Mouse (Mus musculus) liver, embryonic 13.5 days (tissue): ENCODE measurements around the gene Plekhg2. TPM values are rescaled to one million over a fixed set of nuclear protein-coding genes. Genes with fewer than 3 reads are reported as not detected.
A peak's percentile ranks its signal among the peaks of the same experiment; 100 is the strongest.

Source experiments
- ATAC-seq: fragments of 200-750 bp; cut with Nextera tagmentation; 2 replicates; pipeline ENCODE4 v1.8.0; 2017; ENCODE audit warnings: low read depth, mild to moderate bottlenecking, moderate number of reproducible peaks, moderate library complexity
- DNase-seq: peaks from one replicate; pipeline ENCODE4 v3.0.0; 2022
- H3K27ac ChIP-seq: fragments of 300-500 bp; sonication (generic); 2 replicates; pipeline ENCODE4 v1.5.1; 2015; ENCODE audit warnings: moderate library complexity, mild to moderate bottlenecking, inconsistent platforms
- H3K27me3 ChIP-seq: fragments of 300-500 bp; sonication (generic); 2 replicates; pipeline ENCODE4 v1.6.1; 2015; ENCODE audit warnings: mild to moderate bottlenecking, inconsistent platforms
- H3K36me3 ChIP-seq: fragments of 300-500 bp; sonication (generic); 2 replicates; pipeline ENCODE4 v1.6.1; 2015; ENCODE audit warnings: mild to moderate bottlenecking, inconsistent platforms
- H3K4me1 ChIP-seq: fragments of 300-500 bp; sonication (generic); replicated peaks from 2 replicates; pipeline ENCODE4 v1.6.1; 2015; ENCODE audit warnings: inconsistent platforms
- H3K4me2 ChIP-seq: fragments of 300-500 bp; sonication (generic); 2 replicates; pipeline ENCODE4 v1.6.1; 2015; ENCODE audit warnings: inconsistent platforms, mild to moderate bottlenecking, moderate library complexity
- H3K4me3 ChIP-seq: fragments of 300-500 bp; sonication (generic); replicated peaks from 2 replicates; pipeline ENCODE4 v1.5.1; 2015; ENCODE audit warnings: mild to moderate bottlenecking, inconsistent platforms
- H3K9ac ChIP-seq: fragments of 300-500 bp; sonication (generic); 2 replicates; pipeline ENCODE4 v1.6.1; 2015; ENCODE audit warnings: mild to moderate bottlenecking, inconsistent platforms
- H3K9me3 ChIP-seq: fragments of 300-500 bp; sonication (generic); replicated peaks from 2 replicates; pipeline ENCODE4 v1.6.1; 2016; ENCODE audit warnings: inconsistent platforms
- WGBS: fragments of 180-500 bp; shearing (Covaris S2); methylation state at CpG from one replicate; pipeline ENCODE4 v1.1.7; 2015; ENCODE audit not compliant: insufficient replicate concordance; 5-methylcytosine and 5-hydroxymethylcytosine counted together
- polyA plus RNA-seq: library from polyadenylated mRNA; unstranded; fragments of >200 nt; fragmentation: Nextera tagmentation; extraction: Ambion mirVana; gene quantifications from 2 replicates; pipeline ENCODE4 v1.2.1, GENCODE M21; 2015

The Plekhg2 gene
- polyA plus RNA-seq, 1 experiment from 2014 or later: 4.9 TPM

DNA sequence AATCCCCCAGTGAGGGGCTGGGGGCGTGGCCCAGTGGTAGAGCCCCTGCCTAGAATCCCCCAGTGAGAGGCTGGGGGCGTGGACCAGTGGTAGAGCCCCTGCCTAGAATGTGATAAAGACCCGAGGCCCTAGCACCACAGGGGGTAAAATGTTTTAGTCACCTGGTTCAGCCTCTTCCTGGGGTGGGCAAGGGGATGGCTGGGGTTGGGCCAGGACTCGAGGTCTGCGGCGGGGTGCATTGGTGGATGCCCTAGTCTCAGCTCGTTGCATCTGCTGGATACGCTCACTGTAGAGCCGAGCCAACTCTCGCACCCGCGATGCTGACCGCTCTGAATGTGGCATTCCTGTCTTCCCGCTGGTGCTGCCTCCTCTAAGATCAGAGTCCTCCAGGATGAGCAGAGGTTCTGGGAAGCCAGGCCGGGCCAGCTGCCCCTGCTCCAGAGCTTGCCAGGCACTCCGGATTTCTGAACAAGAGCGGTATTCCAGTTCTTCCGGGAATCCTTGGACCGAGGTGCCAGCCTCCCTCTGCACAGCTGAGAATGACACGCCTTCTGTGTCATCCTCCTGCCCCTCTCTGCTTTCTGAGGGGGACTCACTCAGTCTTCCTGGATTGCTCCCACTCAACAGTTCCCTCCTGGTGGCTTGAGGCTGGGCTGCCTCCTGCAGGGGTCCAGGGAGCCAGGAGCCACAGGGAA, 10.6 kb downstream of the Plekhg2 start:
- 83% methylated on average over 20 of the region's 20 CpGs for WGBS
- Histone ChIP-seq H3K36me3 (peaks cover 28% of the 10 kb centered on the region), H3K4me3 (no peak overlapping the region), H3K4me1 (peaks cover 24% of the 10 kb centered on the region), H3K9ac (no peak overlapping the region), H3K9me3 (no peaks in the 10 kb centered on the region), H3K27me3 (no peaks in the 10 kb centered on the region), H3K27ac (no peak overlapping the region), H3K4me2 (no peak overlapping the region)
- DNase-seq (no peak), ATAC-seq (no peak)

DNA sequence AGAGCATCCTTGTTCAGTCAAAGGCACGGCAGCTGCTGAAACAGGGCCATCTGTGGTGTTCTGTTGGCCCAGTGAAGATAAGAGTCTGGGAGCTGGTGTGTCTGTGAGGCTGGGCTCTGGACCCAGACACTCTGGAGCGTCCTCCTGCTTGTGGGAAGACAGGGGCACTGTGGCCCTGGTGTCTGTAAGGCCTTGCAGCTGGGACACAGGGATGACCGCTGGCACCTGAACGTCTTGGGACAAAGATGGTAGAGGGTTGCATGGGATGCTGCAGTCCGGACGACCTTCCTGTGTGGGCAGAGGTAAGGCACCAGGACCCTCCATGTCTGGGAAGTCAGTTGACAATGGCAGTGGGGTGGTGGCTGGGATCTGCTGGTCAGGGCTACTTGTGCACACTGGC, 12.1 kb downstream of the Plekhg2 start:
- peaks cover 25% of the 10 kb centered on the region for H3K36me3 ChIP-seq
- H3K9ac ChIP-seq: no peak overlapping the region
- whole genome bisulfite sequencing: 78% methylated on average over 6 of the region's 6 CpGs
- H3K4me1 ChIP-seq: peaks cover 27% of the 10 kb centered on the region
- H3K9me3 ChIP-seq: no peaks in the 10 kb centered on the region
- no peak overlapping the region for H3K4me3 ChIP-seq
- DNase-seq (no peak), ATAC-seq (no peak)
- no peak overlapping the region for H3K27ac ChIP-seq
- H3K4me2 ChIP-seq: no peak overlapping the region
- H3K27me3 ChIP-seq: no peaks in the 10 kb centered on the region

DNA sequence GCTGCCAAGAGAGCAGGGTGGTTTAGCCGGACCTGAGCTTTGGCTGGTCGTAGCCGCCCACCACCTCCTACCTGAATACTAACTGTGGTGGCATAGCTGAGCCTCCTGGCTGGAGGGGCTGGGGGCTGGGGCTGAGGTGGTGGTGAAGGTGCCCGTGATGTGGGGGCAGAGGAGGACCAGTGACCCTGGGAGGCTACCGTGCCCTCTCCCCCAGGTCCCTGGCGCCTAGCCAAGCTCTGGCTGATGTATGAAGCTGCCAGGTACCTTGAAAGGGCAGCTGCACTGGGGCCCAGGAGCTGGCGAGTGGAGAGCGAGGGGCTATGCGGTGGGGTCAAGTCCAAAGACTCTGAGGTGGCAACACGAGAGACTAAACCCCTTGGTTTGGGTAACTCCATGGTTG, 12.5 kb downstream of the Plekhg2 start:
- H3K36me3 ChIP-seq: peaks cover 29% of the 10 kb centered on the region
- H3K27me3 ChIP-seq: no peaks in the 10 kb centered on the region
- ATAC-seq (no peak), DNase-seq (no peak)
- peaks cover 27% of the 10 kb centered on the region for H3K4me1 ChIP-seq
- no peak overlapping the region for H3K9ac ChIP-seq
- H3K9me3 ChIP-seq: no peaks in the 10 kb centered on the region
- H3K4me3 ChIP-seq: no peak overlapping the region
- 79% methylated on average over 10 of the region's 10 CpGs for WGBS
- H3K4me2 ChIP-seq: no peak overlapping the region
- no peak overlapping the region for H3K27ac ChIP-seq

DNA sequence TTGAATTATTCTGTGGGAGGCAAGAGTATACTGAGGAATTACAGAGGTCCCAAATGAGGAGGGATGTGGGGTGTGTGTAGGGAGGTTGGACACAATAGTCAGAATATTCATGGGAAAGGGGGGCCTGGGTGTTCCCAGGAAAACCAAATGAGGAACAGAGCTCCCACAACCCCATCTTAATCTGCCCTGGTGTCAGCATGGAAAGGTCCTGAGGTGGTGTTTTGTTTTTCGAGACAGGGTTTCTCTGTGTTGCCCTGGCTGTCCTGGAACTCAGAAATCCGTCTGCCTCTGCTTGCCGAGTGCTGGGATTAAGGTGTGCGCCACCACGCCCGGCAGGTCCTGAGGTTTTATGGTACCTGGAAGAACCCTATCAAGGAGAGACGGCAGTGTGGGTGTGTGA, 14.0 kb downstream of the Plekhg2 start:
- Histone ChIP-seq H3K4me1 (peaks cover 33% of the 10 kb centered on the region), H3K36me3 (peaks cover 43% of the 10 kb centered on the region)

DNA sequence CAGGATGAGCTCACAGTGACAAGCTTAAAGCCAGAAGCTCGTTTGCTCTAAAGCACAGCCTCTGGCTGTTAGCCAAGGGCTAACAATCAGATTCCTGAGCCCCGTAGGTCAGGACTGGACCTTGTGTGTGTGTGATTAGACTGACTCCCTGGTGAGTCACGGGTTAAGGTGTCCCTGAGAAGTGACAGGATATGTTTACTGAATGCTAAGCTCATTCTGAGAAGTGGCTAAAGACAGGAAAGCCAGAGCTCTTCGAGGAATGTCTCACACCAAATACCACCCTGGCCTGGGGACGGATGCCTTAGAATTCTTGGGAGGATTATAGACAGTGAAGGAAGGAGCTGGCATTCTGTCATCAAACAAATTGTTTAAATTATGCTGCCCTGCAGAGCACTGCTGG, 14.4 kb downstream of the Plekhg2 start:
- Histone ChIP-seq H3K36me3 (peaks cover 48% of the 10 kb centered on the region), H3K27ac (peak overlapping the region; percentile 75), H3K9me3 (no peaks in the 10 kb centered on the region), H3K9ac (no peak overlapping the region), H3K4me2 (peak overlapping the region; percentile 23; the same call in 1 of the 2 replicates), H3K4me1 (peaks cover 38% of the 10 kb centered on the region), H3K4me3 (no peak overlapping the region), H3K27me3 (no peaks in the 10 kb centered on the region)
- DNase-seq (no peak), ATAC-seq (peak; percentile 19; the same call in 1 of the 2 replicates)
- 13% methylated on average over 5 of the region's 5 CpGs for WGBS

More for the DNA sequence above, 14.0 kb downstream of the Plekhg2 start:
- no peaks in the 10 kb centered on the region for H3K27me3 ChIP-seq
- ATAC-seq (no peak), DNase-seq (no peak)
- no peak overlapping the region for H3K9ac ChIP-seq
- H3K9me3 ChIP-seq: no peaks in the 10 kb centered on the region
- H3K27ac ChIP-seq: peak overlapping the region; percentile 75; the same call in 1 of the 2 replicates
- no peak overlapping the region for H3K4me3 ChIP-seq
- WGBS: 53% methylated on average over 7 of the region's 7 CpGs
- H3K4me2 ChIP-seq: no peak overlapping the region

DNA sequence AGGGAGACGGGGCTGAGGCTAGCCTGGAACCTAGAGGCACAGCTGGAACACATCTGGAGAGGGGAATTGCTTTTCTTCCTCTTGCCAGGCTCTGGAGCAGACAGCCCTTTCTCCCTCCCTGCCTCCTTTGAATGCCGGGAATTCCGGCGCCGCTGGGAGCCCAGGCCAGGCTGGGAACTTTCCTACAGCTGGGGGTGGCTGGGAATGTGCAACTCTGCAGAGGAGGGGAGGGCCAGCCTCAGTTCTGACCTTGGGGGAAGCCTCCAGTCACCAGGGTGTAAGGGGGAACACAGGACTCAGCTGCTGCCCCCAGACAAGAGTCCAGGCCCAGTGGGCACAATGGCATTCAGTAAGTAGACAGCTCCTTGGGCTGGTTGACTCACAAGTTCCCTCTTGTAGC, 15.4 kb downstream of the Plekhg2 start:
- DNase-seq (no peak), ATAC-seq (no peak)
- no peak overlapping the region for H3K4me2 ChIP-seq
- peak overlapping the region; percentile 75 for H3K27ac ChIP-seq
- 0 out of 2 replicates have a peak overlapping the region, but pooled peaks have one; percentile 9 for H3K9ac ChIP-seq
- H3K27me3 ChIP-seq: no peaks in the 10 kb centered on the region
- WGBS: 24% methylated on average over 5 of the region's 5 CpGs
- H3K4me1 ChIP-seq: peaks cover 48% of the 10 kb centered on the region
- H3K36me3 ChIP-seq: peaks cover 55% of the 10 kb centered on the region
- no peaks in the 10 kb centered on the region for H3K9me3 ChIP-seq
- H3K4me3 ChIP-seq: no peak overlapping the region

DNA sequence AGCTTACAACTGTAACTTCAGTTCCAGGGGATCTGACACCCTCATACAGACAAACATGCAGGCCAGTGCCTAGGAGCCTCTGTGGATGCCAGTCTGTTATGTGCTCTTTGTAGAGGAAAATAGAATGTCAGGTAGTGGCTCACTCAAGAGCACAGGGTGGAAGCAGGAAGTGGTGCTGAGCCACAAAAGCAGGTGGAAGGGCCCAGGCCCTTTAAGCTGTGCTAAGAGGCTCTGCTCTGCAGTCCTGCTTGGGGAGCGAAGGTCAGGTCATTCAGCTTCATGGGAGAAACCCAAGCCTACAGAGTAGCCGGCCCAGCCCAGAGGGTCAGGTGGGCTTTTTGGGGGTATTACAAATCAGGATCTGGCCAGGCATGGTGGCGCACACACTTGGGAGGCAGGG, 17.2 kb downstream of the Plekhg2 start:
- H3K4me1 ChIP-seq: peaks cover 57% of the 10 kb centered on the region
- no peaks in the 10 kb centered on the region for H3K27me3 ChIP-seq
- H3K36me3 ChIP-seq: peaks cover 44% of the 10 kb centered on the region
- H3K4me3 ChIP-seq: no peak overlapping the region
- no peaks in the 10 kb centered on the region for H3K9me3 ChIP-seq
- no peak for DNase-seq
- H3K4me2 ChIP-seq: no peak overlapping the region
- ATAC-seq: no peak
- H3K27ac ChIP-seq: peak overlapping the region; percentile 29; the same call in 1 of the 2 replicates
- WGBS: 77% methylated on average over 3 of the region's 3 CpGs
- H3K9ac ChIP-seq: no peak overlapping the region

DNA sequence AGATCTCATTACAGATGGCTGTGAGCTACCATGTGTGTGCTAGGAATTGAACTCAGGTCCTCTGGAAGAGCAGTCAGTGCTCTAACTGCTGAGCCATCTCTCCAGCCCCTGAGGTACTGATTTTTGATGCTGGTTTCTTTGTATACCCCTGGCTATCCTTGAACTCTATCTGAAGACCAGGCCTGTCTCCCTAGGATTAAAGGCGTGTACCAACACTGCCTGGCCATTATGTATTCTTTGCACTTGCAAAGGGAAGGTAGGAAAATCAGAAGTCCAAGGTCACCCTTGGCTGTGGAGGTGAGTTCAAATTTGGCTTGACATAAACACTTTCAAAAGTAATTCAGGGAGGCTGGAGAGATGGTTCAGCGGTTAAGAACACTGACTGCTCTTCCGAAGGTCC, 17.8 kb downstream of the Plekhg2 start:
- Histone ChIP-seq H3K9me3 (no peaks in the 10 kb centered on the region), H3K4me1 (peaks cover 63% of the 10 kb centered on the region), H3K27me3 (no peaks in the 10 kb centered on the region), H3K4me2 (no peak overlapping the region), H3K9ac (no peak overlapping the region), H3K27ac (no peak overlapping the region), H3K36me3 (peaks cover 39% of the 10 kb centered on the region), H3K4me3 (no peak overlapping the region)
- DNase-seq: no peak
- ATAC-seq: no peak
- WGBS: 84% methylated on average over 3 of the region's 3 CpGs

DNA sequence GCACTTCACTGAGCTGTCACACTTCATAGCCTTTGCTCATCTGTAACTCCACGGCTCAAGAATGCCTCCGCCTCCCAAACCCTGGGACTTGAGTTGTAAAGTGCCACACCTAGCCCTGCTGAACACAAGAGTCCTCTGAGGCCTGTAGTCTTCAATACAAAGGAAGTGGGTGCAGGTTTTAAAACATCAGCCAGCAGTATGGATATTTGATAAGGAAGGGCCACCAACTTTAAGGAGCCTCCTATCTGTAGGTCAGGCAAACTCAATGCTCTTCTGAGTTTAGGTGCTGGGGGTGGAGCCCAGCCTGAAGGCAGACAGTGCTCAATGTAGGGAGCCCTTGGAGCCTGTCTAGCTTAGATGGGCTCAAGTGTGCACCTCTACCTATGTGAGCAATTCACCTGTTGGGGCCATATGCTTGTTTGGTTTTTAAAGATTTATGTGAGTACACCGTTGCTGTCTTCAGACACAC, 18.3 kb downstream of the Plekhg2 start:
- DNase-seq (no peak), ATAC-seq (no peak)
- peak overlapping the region; percentile 30; the same call in 1 of the 2 replicates for H3K27ac ChIP-seq
- no peak overlapping the region for H3K4me2 ChIP-seq
- WGBS: 65% methylated on average over 3 of the region's 3 CpGs
- peaks cover 39% of the 10 kb centered on the region for H3K36me3 ChIP-seq
- H3K4me3 ChIP-seq: no peak overlapping the region
- no peak overlapping the region for H3K9ac ChIP-seq
- H3K27me3 ChIP-seq: no peaks in the 10 kb centered on the region
- H3K4me1 ChIP-seq: peaks cover 66% of the 10 kb centered on the region
- no peaks in the 10 kb centered on the region for H3K9me3 ChIP-seq

DNA sequence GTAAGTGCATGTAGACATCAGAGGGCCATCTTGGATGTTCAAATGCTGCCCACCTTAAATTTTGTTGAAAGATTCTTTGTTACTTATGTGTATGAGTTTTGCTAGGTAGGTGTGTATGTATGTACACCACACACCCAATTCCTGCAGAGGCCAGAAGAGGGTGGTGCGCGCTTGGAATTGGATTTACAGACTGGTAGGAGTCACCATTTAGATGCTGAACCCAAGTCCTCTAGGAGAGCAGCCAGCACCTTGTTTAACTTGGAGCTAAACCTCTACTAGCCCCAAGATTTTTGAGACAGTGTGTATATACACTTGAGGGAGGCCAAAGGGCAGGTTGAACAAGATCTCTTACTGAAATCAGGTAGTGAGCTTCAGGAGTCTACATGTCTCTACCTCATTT, 19.1 kb downstream of the Plekhg2 start:
- Histone ChIP-seq H3K4me3 (no peak overlapping the region), H3K4me2 (peak overlapping the region; percentile 10; the same call in 1 of the 2 replicates), H3K9me3 (no peaks in the 10 kb centered on the region), H3K9ac (no peak overlapping the region), H3K4me1 (peaks cover 63% of the 10 kb centered on the region), H3K36me3 (peaks cover 39% of the 10 kb centered on the region), H3K27ac (peak overlapping the region; percentile 54), H3K27me3 (no peaks in the 10 kb centered on the region)
- ATAC-seq (no peak), DNase-seq (no peak)
- WGBS: 96% methylated on average over 2 of the region's 2 CpGs

DNA sequence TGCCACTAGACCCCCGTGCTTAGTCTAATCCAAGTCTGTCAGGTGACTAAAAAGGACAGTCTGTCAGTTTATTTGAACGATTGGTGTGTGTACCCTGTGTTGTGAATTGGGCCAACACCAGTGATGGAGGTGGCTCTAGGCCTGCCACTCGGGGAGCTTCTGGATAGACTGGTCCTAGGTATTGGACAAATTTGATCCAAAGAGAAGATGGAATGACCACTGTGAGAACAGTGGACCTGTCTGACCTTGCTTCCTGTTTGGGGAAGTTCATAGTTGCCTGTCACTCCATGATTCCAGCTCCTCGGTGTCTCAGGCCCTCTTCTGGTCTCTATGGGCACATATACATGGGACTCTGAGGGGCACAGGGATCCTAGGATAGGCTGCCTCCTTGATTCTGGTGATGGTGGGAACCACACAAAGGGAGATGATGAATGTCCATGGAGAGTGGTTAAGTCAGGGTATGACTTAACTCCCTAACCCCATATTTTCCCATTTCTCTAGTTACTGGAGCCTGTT, 20.7 kb downstream of the Plekhg2 start:
- Histone ChIP-seq H3K9me3 (no peaks in the 10 kb centered on the region), H3K4me2 (peak overlapping the region; percentile 90), H3K9ac (peak overlapping the region; percentile 98), H3K4me1 (peaks cover 48% of the 10 kb centered on the region), H3K27ac (peak overlapping the region; percentile 87), H3K27me3 (no peaks in the 10 kb centered on the region), H3K36me3 (peaks cover 39% of the 10 kb centered on the region), H3K4me3 (peak overlapping the region; percentile 90)
- ATAC-seq: no peak
- 10% methylated on average over 4 of the region's 4 CpGs for WGBS
- no peak for DNase-seq
